Mouse (Mus musculus) intestine, embryonic 16.5 days (tissue): ENCODE measurements around the gene Gzma. TPM values are rescaled to one million over a fixed set of nuclear protein-coding genes. Genes with fewer than 3 reads are reported as not detected.

Experiments
- ATAC-seq: fragments of 200-750 bp; cut with Nextera tagmentation; 2 replicates; pipeline ENCODE4 v1.8.0; 2017; ENCODE audit warnings: moderate TSS enrichment, moderate library complexity
- H3K27ac ChIP-seq: fragments of 300-500 bp; sonication (generic); 2 replicates; pipeline ENCODE4 v1.5.1; 2014; ENCODE audit warnings: mild to moderate bottlenecking, low read length
- H3K27me3 ChIP-seq: fragments of 300-500 bp; sonication (generic); replicated peaks from 2 replicates; pipeline ENCODE4 v1.6.1; 2014; ENCODE audit warnings: low read length, control low read depth, mixed read lengths; ENCODE audit not compliant: control insufficient read depth, insufficient read depth
- H3K36me3 ChIP-seq: fragments of 300-500 bp; sonication (generic); 2 replicates; pipeline ENCODE4 v1.6.1; 2014; ENCODE audit warnings: low read length, control low read depth; ENCODE audit not compliant: control insufficient read depth, insufficient read depth
- H3K4me1 ChIP-seq: fragments of 300-500 bp; sonication (generic); 2 replicates; pipeline ENCODE4 v1.6.1; 2014; ENCODE audit warnings: low read length, control low read depth, mixed read lengths; ENCODE audit not compliant: control insufficient read depth, insufficient read depth
- H3K4me2 ChIP-seq: fragments of 300-500 bp; sonication (generic); 2 replicates; pipeline ENCODE4 v1.6.1; 2014; ENCODE audit warnings: low read depth, low read length, control low read depth
- H3K4me3 ChIP-seq: fragments of 300-500 bp; sonication (generic); 2 replicates; pipeline ENCODE4 v1.5.1; 2014; ENCODE audit warnings: mild to moderate bottlenecking, low read length
- H3K9ac ChIP-seq: fragments of 300-500 bp; sonication (generic); 2 replicates; pipeline ENCODE4 v1.6.1; 2014; ENCODE audit warnings: low read depth, low read length
- H3K9me3 ChIP-seq: fragments of 300-500 bp; sonication (generic); 2 replicates; pipeline ENCODE4 v1.6.1; 2016; ENCODE audit warnings: low read length, control low read depth; ENCODE audit not compliant: control insufficient read depth
- WGBS: fragments of 180-500 bp; shearing (Covaris S2); extraction: QIAGEN DNeasy Blood & Tissue Kit; methylation state at CpG from one replicate; pipeline ENCODE4 v1.1.7; 2014; 5-methylcytosine and 5-hydroxymethylcytosine counted together
- polyA plus RNA-seq: library from polyadenylated mRNA; unstranded; fragments of >200 nt; fragmentation: Nextera tagmentation; extraction: Ambion mirVana; gene quantifications from 2 replicates; pipeline ENCODE4 v1.2.1, GENCODE M21; 2015

Gzma gene
- polyA plus RNA-seq, 1 experiment from 2014 or later, result 3.9 TPM

- Histone ChIP-seq H3K4me2 (no peak overlapping the region), H3K27me3 (no peaks in the 10 kb centered on the region), H3K9ac (no peak overlapping the region), H3K9me3 (no peaks in the 10 kb centered on the region), H3K36me3 (no peaks in the 10 kb centered on the region), H3K27ac (no peak overlapping the region), H3K4me1 (no peaks in the 10 kb centered on the region), H3K4me3 (no peak overlapping the region)
- no peak for ATAC-seq
- 70% methylated on average over 1 of the region's 1 CpGs for WGBS
Measured at GRCm38 (mm10) chr13:113094618-113095017, 6.2 kb downstream of the Gzma start.

- H3K4me1 ChIP-seq, result no peaks in the 10 kb centered on the region
- no peaks in the 10 kb centered on the region for H3K27me3 ChIP-seq
- no peak overlapping the region for H3K27ac ChIP-seq
- no peak overlapping the region for H3K4me3 ChIP-seq
- no peak overlapping the region for H3K4me2 ChIP-seq
- H3K9me3 ChIP-seq, result no peaks in the 10 kb centered on the region
- WGBS, result 66% methylated on average over 8 of the region's 8 CpGs
- H3K9ac ChIP-seq, result no peak overlapping the region
- no peaks in the 10 kb centered on the region for H3K36me3 ChIP-seq
- ATAC-seq, result no peak
Measured at GRCm38 (mm10) chr13:113090489-113090888, 10.3 kb downstream of the Gzma start.

GRCm38 (mm10) chr13:113087226-113088017, 13.4 kb downstream of the Gzma start:
- Histone ChIP-seq H3K9me3 (no peaks in the 10 kb centered on the region), H3K36me3 (no peaks in the 10 kb centered on the region), H3K9ac (no peak overlapping the region), H3K27me3 (no peaks in the 10 kb centered on the region), H3K27ac (no peak overlapping the region), H3K4me2 (no peak overlapping the region), H3K4me3 (no peak overlapping the region), H3K4me1 (no peaks in the 10 kb centered on the region)
- no peak for ATAC-seq
- 81% methylated on average over 13 of the region's 13 CpGs for WGBS

GRCm38 (mm10) chr13:113084732-113085131, 16.0 kb downstream of the Gzma start:
- Histone ChIP-seq H3K4me3 (no peak overlapping the region), H3K27ac (no peak overlapping the region), H3K9me3 (no peaks in the 10 kb centered on the region), H3K36me3 (no peaks in the 10 kb centered on the region), H3K27me3 (no peaks in the 10 kb centered on the region), H3K9ac (no peak overlapping the region), H3K4me1 (no peaks in the 10 kb centered on the region), H3K4me2 (no peak overlapping the region)
- no peak for ATAC-seq
- 51% methylated on average over 5 of the region's 5 CpGs for WGBS

- H3K4me3 ChIP-seq, result no peak overlapping the region
- H3K36me3 ChIP-seq, result no peaks in the 10 kb centered on the region
- H3K4me2 ChIP-seq, result no peak overlapping the region
- WGBS, result 60% methylated on average over 1 of the region's 1 CpGs
- no peak overlapping the region for H3K9ac ChIP-seq
- H3K27ac ChIP-seq, result no peak overlapping the region
- H3K27me3 ChIP-seq, result no peaks in the 10 kb centered on the region
- no peak for ATAC-seq
- no peaks in the 10 kb centered on the region for H3K4me1 ChIP-seq
- H3K9me3 ChIP-seq, result no peaks in the 10 kb centered on the region
Measured at GRCm38 (mm10) chr13:113082101-113082500, 18.7 kb downstream of the Gzma start.

GRCm38 (mm10) chr13:113079021-113079420, 21.8 kb downstream of the Gzma start:
- no peak for ATAC-seq
- no peaks in the 10 kb centered on the region for H3K27me3 ChIP-seq
- H3K4me2 ChIP-seq, result no peak overlapping the region
- 82% methylated on average over 9 of the region's 9 CpGs for WGBS
- H3K4me1 ChIP-seq, result no peaks in the 10 kb centered on the region
- H3K27ac ChIP-seq, result no peak overlapping the region
- H3K9ac ChIP-seq, result no peak overlapping the region
- no peak overlapping the region for H3K4me3 ChIP-seq
- no peaks in the 10 kb centered on the region for H3K36me3 ChIP-seq
- no peaks in the 10 kb centered on the region for H3K9me3 ChIP-seq

- Histone ChIP-seq H3K27ac (no peak overlapping the region), H3K4me1 (no peaks in the 10 kb centered on the region), H3K9ac (no peak overlapping the region), H3K4me2 (no peak overlapping the region), H3K4me3 (no peak overlapping the region), H3K27me3 (no peaks in the 10 kb centered on the region), H3K36me3 (no peaks in the 10 kb centered on the region), H3K9me3 (no peaks in the 10 kb centered on the region)
- no peak for ATAC-seq
- 90% methylated on average over 9 of the region's 9 CpGs for WGBS
Measured at GRCm38 (mm10) chr13:113064542-113064941, 36.2 kb downstream of the Gzma start.

GRCm38 (mm10) chr13:113061746-113062145, 39.0 kb downstream of the Gzma start:
- H3K9me3 ChIP-seq, result no peaks in the 10 kb centered on the region
- H3K4me3 ChIP-seq, result no peak overlapping the region
- H3K4me2 ChIP-seq, result no peak overlapping the region
- no peak for ATAC-seq
- no peaks in the 10 kb centered on the region for H3K36me3 ChIP-seq
- WGBS, result 90% methylated on average over 6 of the region's 6 CpGs
- H3K27ac ChIP-seq, result no peak overlapping the region
- no peaks in the 10 kb centered on the region for H3K27me3 ChIP-seq
- H3K4me1 ChIP-seq, result no peaks in the 10 kb centered on the region
- H3K9ac ChIP-seq, result no peak overlapping the region

GRCm38 (mm10) chr13:113055826-113056225, 45.0 kb downstream of the Gzma start:
- no peaks in the 10 kb centered on the region for H3K9me3 ChIP-seq
- no peak overlapping the region for H3K4me3 ChIP-seq
- H3K9ac ChIP-seq, result no peak overlapping the region
- H3K27ac ChIP-seq, result no peak overlapping the region
- no peaks in the 10 kb centered on the region for H3K36me3 ChIP-seq
- WGBS, result 33% methylated on average over 8 of the region's 8 CpGs
- no peak overlapping the region for H3K4me2 ChIP-seq
- ATAC-seq, result no peak
- no peaks in the 10 kb centered on the region for H3K27me3 ChIP-seq
- no peaks in the 10 kb centered on the region for H3K4me1 ChIP-seq

GRCm38 (mm10) chr13:113054230-113054629, 46.6 kb downstream of the Gzma start:
- WGBS, result 95% methylated on average over 8 of the region's 8 CpGs

More at GRCm38 (mm10) chr13:113054230-113054629, 46.6 kb downstream of the Gzma start:
- Histone ChIP-seq H3K27ac (no peak overlapping the region), H3K36me3 (no peaks in the 10 kb centered on the region), H3K27me3 (no peaks in the 10 kb centered on the region), H3K9me3 (no peaks in the 10 kb centered on the region), H3K9ac (no peak overlapping the region), H3K4me2 (no peak overlapping the region), H3K4me1 (no peaks in the 10 kb centered on the region), H3K4me3 (no peak overlapping the region)
- no peak for ATAC-seq
